Mouse (Mus musculus) stomach, embryonic 16.5 days (tissue): ENCODE measurements at regions not wholly inside any gene's neighbourhood (a gene's known extent, or its start where the extent isn't known, plus 50 kb on each side); places are given as distances from the start of the nearest gene placed in this dataset.

Experiments
- ATAC-seq: fragments of 200-750 bp; cut with Nextera tagmentation; 2 replicates; pipeline ENCODE4 v1.8.0; 2017; ENCODE audit warnings: moderate number of reproducible peaks, moderate TSS enrichment; ENCODE audit not compliant: insufficient read depth, low FRiP score
- H3K27ac ChIP-seq: fragments of 300-500 bp; sonication (generic); 2 replicates; pipeline ENCODE4 v1.5.1; 2014; ENCODE audit warnings: low read length
- H3K27me3 ChIP-seq: fragments of 300-500 bp; sonication (generic); 2 replicates; pipeline ENCODE4 v1.6.1; 2014; ENCODE audit warnings: low read length, control low read depth, mixed read lengths; ENCODE audit not compliant: control insufficient read depth, insufficient read depth
- H3K36me3 ChIP-seq: fragments of 300-500 bp; sonication (generic); 2 replicates; pipeline ENCODE4 v1.6.1; 2014; ENCODE audit warnings: low read length; ENCODE audit not compliant: control insufficient read depth, insufficient read depth
- H3K4me1 ChIP-seq: fragments of 300-500 bp; sonication (generic); 2 replicates; pipeline ENCODE4 v1.6.1; 2014; ENCODE audit warnings: low read length, control low read depth, mixed read lengths; ENCODE audit not compliant: control insufficient read depth, insufficient read depth
- H3K4me2 ChIP-seq: fragments of 300-500 bp; sonication (generic); 2 replicates; pipeline ENCODE4 v1.6.1; 2014; ENCODE audit warnings: low read depth, low read length, mixed read lengths
- H3K4me3 ChIP-seq: fragments of 300-500 bp; sonication (generic); replicated peaks from 2 replicates; pipeline ENCODE4 v1.5.1; 2014; ENCODE audit warnings: mild to moderate bottlenecking, low read length
- H3K9ac ChIP-seq: fragments of 300-500 bp; sonication (generic); 2 replicates; pipeline ENCODE4 v1.6.1; 2014; ENCODE audit warnings: low read length
- H3K9me3 ChIP-seq: fragments of 300-500 bp; sonication (generic); replicated peaks from 2 replicates; pipeline ENCODE4 v1.6.1; 2016; ENCODE audit warnings: low read length, control low read depth; ENCODE audit not compliant: control insufficient read depth
- WGBS: fragments of 180-500 bp; shearing (Covaris S2); extraction: QIAGEN DNeasy Blood & Tissue Kit; methylation state at CpG from one replicate; pipeline ENCODE4 v1.1.7; 2014; 5-methylcytosine and 5-hydroxymethylcytosine counted together

DNA sequence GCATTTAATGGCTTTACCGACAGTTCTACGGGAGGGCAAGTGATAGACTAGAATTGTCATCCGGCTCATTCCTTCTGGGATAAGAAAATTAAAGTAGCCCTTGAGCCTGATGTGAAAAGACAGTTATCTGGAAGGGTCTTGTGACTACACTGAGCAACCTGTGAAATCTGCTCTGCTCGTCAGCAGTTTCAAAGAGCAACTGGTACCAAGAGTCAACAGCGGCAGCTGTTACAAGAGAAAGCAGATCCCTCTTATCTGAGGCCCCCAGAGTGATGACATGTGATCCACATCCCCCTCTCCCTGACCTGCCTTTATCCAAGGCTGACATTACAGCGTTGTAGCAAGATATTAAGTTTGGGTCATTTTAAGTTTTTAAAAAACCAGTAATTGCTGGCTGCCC lies 52.6 kb upstream of the Unc13c start:
- H3K9me3 ChIP-seq, result no peaks in the 10 kb centered on the region
- no peaks in the 10 kb centered on the region for H3K27me3 ChIP-seq
- no peak overlapping the region for H3K9ac ChIP-seq
- no peak overlapping the region for H3K27ac ChIP-seq
- H3K4me2 ChIP-seq, result no peak overlapping the region
- 11% methylated on average over 6 of the region's 6 CpGs for WGBS
- H3K4me1 ChIP-seq, result no peaks in the 10 kb centered on the region
- no peak overlapping the region for H3K4me3 ChIP-seq
- no peaks in the 10 kb centered on the region for H3K36me3 ChIP-seq
- ATAC-seq, result no peak

DNA sequence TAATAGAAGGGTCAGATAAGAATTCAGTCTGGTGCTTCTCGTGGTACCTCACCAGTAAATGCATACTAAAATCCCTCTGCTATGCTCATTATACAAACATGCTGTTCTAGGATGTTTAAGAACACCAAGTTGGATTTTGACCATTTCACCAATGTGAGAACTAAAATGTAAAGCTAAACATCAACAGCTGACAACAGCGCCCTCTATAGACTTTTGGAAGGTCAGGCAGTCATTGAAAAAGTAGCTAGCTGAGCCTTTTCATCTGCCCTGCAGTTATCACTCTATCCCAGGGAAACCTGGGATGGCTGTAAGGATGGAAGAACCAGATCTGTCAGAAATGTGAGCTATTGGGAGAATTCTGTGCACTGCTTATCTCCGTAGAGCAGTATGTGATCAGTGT lies 55.2 kb upstream of the Unc13c start:
- no peaks in the 10 kb centered on the region for H3K36me3 ChIP-seq
- ATAC-seq, result no peak
- no peak overlapping the region for H3K4me3 ChIP-seq
- WGBS, result 63% methylated on average over 3 of the region's 3 CpGs
- H3K4me1 ChIP-seq, result no peaks in the 10 kb centered on the region
- H3K9me3 ChIP-seq, result no peaks in the 10 kb centered on the region
- no peak overlapping the region for H3K27ac ChIP-seq
- no peak overlapping the region for H3K9ac ChIP-seq
- no peaks in the 10 kb centered on the region for H3K27me3 ChIP-seq
- H3K4me2 ChIP-seq, result no peak overlapping the region

DNA sequence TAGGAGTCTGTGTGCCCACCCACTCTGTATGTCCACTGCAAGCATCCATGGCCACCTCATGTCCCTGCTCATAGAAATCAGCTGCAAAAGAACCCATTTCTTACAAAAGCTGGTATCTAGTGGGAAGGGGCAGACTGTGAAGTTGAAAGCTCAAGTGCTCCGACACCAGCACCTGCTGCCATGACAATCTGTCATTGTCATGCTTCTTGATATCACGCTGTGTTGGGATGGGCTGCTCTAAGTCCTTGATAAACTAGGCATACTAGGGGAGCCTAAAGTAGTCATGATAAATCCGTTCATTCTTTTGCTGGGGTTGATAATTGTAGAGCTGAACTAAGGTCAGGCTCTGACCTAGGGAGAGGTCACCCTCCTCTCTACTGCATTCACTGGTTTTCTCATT lies 57.4 kb upstream of the Unc13c start:
- 39% methylated on average over 3 of the region's 3 CpGs for WGBS
- H3K9me3 ChIP-seq, result no peaks in the 10 kb centered on the region
- H3K4me3 ChIP-seq, result no peak overlapping the region
- no peak overlapping the region for H3K4me2 ChIP-seq
- no peaks in the 10 kb centered on the region for H3K4me1 ChIP-seq
- no peak overlapping the region for H3K9ac ChIP-seq
- no peak overlapping the region for H3K27ac ChIP-seq
- H3K27me3 ChIP-seq, result no peaks in the 10 kb centered on the region
- ATAC-seq, result no peak
- no peaks in the 10 kb centered on the region for H3K36me3 ChIP-seq

DNA sequence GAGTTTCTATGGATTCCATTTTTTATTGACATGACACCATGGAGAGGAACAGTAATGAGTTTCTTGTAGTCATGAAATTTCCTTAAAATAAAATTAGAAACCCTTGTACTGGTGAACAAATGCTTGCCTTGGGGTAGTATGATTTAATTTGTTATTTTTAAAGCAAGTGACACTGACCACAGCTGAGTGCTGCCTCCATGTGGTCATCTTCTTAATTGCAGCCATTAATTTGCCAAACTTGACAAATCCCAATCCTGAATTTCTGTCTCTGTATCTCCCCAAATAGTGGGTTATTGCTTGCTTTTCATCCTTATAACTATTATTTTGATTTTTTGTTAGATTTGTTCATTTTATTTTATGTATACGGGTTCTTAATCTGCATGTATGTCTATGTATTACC lies 59.7 kb upstream of the Unc13c start:
- Histone ChIP-seq H3K4me1 (no peaks in the 10 kb centered on the region), H3K9me3 (no peaks in the 10 kb centered on the region), H3K36me3 (no peaks in the 10 kb centered on the region), H3K4me2 (no peak overlapping the region), H3K27me3 (no peaks in the 10 kb centered on the region), H3K4me3 (no peak overlapping the region), H3K9ac (no peak overlapping the region), H3K27ac (no peak overlapping the region)
- no peak for ATAC-seq
- 35% methylated on average over 1 of the region's 1 CpGs for WGBS

DNA sequence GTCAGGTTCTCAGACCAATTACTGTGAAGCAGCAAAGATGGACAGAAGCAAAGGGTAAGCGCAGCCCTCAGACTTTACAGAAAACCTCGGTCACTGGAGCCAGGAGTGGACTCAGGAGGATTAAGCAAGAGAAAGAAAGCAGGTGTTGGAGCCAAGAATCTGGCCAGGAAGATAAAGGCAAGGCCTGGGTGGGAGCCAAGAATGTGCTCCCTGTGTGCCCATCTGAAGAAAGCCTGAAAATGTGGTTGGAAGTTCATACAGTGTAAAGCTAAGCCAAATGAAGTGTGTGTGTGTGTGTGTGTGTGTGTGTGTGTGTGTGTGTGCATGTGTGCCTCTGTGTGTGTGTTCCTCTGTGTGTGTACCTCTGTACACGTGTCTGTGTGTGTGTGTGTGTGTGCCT lies 64.2 kb upstream of the Wdr72 start:
- 46% methylated on average over 3 of the region's 3 CpGs for WGBS
- Histone ChIP-seq H3K36me3 (no peaks in the 10 kb centered on the region), H3K27ac (no peak overlapping the region), H3K4me3 (no peak overlapping the region), H3K4me2 (no peak overlapping the region), H3K9ac (no peak overlapping the region), H3K9me3 (no peaks in the 10 kb centered on the region), H3K27me3 (no peaks in the 10 kb centered on the region), H3K4me1 (no peaks in the 10 kb centered on the region)
- peak; percentile 76 for ATAC-seq

DNA sequence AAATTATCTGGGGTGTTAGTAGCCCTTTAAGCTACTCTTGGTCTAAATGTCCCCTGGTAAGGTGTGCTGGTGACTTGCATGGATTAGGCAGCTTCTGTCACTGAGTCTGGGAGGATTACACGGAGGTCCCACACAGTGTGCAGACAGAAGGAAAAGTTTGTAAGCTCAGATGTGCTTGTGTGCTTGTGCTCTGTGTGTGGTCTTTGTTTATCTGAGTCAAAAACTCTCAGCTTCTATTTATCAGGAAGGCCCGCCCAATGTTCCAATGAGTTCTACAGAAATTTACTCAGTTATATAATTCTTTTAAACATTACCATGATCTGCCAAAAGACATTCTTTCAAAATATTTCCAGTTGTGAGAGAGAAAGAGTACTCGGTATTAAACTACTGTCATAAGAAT lies 60.4 kb upstream of the Wdr72 start:
- Histone ChIP-seq H3K27ac (peak overlapping the region; percentile 67; the same call in 1 of the 2 replicates), H3K9me3 (no peaks in the 10 kb centered on the region), H3K9ac (no peak overlapping the region), H3K27me3 (no peaks in the 10 kb centered on the region), H3K4me1 (no peaks in the 10 kb centered on the region), H3K36me3 (no peaks in the 10 kb centered on the region), H3K4me2 (no peak overlapping the region), H3K4me3 (no peak overlapping the region)
- WGBS, result 42% methylated on average over 3 of the region's 3 CpGs
- no peak for ATAC-seq

DNA sequence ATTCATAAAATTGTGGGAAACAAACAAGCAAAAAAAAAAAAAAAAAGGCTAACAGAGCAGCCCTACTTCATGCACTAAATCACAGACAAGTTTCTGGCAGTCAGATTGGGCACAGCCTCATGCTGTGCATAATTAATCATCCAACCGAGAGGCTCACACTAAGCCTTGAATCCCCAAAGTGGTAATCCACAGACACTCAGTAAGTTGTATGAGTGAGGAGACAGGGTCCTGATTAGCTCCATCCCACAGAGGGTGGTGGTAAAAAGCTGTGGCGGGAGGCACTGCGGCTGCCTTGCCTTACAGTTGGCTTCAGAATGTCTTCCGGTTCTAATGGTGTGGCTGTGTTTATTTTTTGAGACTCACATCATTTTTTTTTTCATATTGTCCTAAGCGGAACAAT lies 53.4 kb upstream of the Wdr72 start:
- H3K9ac ChIP-seq, result no peak overlapping the region
- H3K27ac ChIP-seq, result no peak overlapping the region
- no peaks in the 10 kb centered on the region for H3K36me3 ChIP-seq
- WGBS, result 37% methylated on average over 5 of the region's 5 CpGs
- no peaks in the 10 kb centered on the region for H3K27me3 ChIP-seq
- ATAC-seq, result peak; percentile 33; the same call in 1 of the 2 replicates
- H3K4me2 ChIP-seq, result no peak overlapping the region
- no peak overlapping the region for H3K4me3 ChIP-seq
- no peaks in the 10 kb centered on the region for H3K4me1 ChIP-seq
- no peaks in the 10 kb centered on the region for H3K9me3 ChIP-seq

DNA sequence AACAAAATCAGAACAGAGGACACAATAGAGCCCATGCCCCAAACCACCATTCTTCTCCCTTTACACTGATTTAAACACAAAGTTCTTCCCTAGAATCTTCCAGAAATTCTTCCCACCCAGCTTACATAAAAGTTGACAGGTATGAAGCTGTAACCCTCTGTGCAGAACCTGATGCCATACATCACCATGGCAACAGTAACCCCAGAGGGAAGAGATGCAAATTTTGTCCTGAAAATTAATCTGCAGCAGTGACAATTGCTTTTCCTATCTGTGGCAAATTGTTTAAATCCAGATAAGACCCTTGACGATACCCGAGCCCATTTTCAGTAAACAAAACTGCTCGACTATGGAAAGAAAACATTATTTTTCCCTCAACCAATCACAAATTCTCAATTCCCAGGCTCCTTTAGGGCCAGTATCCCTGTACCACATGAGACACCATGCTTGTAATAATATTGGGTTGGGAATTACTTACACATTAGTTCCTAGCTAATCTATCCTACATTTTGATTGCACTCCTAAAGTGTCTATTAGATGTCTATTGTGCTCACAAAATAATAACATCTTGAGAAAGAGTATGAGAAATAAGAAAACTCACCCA lies 52.6 kb upstream of the Wdr72 start:
- Histone ChIP-seq H3K27ac (no peak overlapping the region), H3K9me3 (no peaks in the 10 kb centered on the region), H3K4me3 (no peak overlapping the region), H3K9ac (no peak overlapping the region), H3K27me3 (no peaks in the 10 kb centered on the region), H3K4me2 (no peak overlapping the region), H3K36me3 (no peaks in the 10 kb centered on the region), H3K4me1 (no peaks in the 10 kb centered on the region)
- 25% methylated on average over 3 of the region's 3 CpGs for WGBS
- ATAC-seq, result no peak

DNA sequence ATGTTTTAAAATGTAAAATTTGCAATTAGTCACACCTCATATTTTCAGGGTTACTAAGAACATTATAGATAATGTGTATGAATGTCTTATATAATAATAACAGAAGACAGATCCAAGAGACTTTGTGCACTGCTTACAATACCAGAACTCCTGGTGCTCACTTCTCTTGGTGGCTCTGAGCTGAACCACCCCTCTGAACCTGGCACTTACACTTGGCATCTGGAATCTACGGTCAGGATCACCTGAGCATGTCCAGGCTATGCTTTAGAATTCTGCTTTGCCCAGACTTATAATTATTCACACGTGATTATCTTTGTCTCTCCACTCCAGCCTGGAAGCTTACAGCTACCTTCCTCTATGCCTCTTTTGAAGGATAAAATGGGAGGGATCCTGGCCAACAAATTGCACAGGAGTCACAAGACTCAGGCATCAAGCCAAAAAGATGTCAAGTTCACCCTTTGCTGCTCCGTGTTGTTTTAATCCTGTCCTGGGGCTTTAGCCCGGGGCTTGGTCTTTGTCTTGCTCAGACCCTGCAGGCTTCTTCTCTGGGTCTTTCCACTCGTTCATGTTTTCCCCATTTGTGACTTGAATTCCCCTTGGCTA lies 51.8 kb upstream of the Wdr72 start:
- Histone ChIP-seq H3K4me1 (no peaks in the 10 kb centered on the region), H3K9ac (no peak overlapping the region), H3K36me3 (no peaks in the 10 kb centered on the region), H3K27me3 (no peaks in the 10 kb centered on the region), H3K9me3 (no peaks in the 10 kb centered on the region), H3K27ac (no peak overlapping the region), H3K4me3 (no peak overlapping the region), H3K4me2 (no peak overlapping the region)
- WGBS, result 46% methylated on average over 5 of the region's 5 CpGs
- no peak for ATAC-seq
